Mouse (Mus musculus): ENCODE results near the gene Fgf8. TPM values are rescaled to one million over a fixed set of nuclear protein-coding genes. Genes with fewer than 3 reads are reported as not detected.

Gene Fgf8
- total RNA-seq, 1 experiment from 2014 or later = not detected

- peak; percentile 61 for ATAC-seq (replicated peaks; ENCODE audit: low read depth, poor library complexity, severe bottlenecking)
Observed at GRCm38 (mm10) chr19:45749243-45750043, 6.7 kb upstream of the Fgf8 start, which contains the start of gene Npm3. TSS of gene Npm3 (minus strand) at chr19:45749591.

- ATAC-seq (replicated peaks; ENCODE audit: low read depth, poor library complexity, severe bottlenecking) = 0 out of 2 replicates have a peak, but pooled peaks have one; percentile 11
Observed at GRCm38 (mm10) chr19:45748691-45749242, 6.1 kb upstream of the Fgf8 start.

GRCm38 (mm10) chr19:45748206-45748605, 5.5 kb upstream of the Fgf8 start:
- no peak for ATAC-seq (replicated peaks; ENCODE audit: low read depth, poor library complexity, severe bottlenecking)

- ATAC-seq (replicated peaks; ENCODE audit: low read depth, poor library complexity, severe bottlenecking) = peak; percentile 62
Observed at GRCm38 (mm10) chr19:45747028-45747867, 4.5 kb upstream of the Fgf8 start.

DNA sequence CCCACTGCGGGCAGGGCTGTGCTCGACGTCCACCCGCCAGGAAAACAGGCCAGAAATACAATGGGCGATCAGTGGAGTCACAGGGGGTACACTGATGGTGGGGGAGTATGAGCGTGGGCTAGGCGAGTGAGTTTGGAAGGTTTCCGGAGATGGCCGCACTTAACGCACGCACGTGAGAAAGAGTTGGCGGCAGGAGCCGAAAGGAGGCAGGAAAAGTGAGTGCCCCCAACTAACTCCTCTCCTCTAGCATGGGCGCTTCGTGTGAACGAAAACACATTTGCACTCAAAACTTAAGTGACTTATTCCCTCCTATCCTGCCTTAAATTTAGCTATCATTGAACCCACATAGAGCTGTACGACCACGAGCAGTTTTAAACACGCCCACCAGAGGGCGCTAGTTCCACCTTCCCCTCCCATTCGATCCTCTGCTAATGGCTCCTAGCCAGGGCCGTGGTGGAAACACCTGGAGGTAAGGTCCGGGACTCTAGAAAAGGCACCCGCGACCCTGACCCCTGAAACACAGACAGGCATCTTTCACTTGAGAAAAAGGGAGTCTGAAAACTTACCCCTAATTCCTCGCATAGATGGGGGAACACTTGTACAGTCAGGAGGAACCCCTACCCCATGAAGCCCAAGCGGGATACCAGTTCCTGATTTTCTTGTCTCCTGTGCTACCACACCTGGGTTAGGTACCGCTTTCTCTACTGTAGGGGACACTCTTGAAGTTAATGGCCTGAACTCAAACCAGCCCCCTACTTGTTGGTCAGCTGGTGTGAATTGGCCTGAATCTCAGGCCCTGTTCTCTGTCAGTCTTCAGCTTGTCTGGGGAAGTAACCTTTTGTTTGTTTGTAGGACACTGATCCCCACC, 3.7 kb upstream of the Fgf8 start:
- ATAC-seq (replicated peaks; ENCODE audit: low read depth, poor library complexity, severe bottlenecking) = peak; percentile 42

GRCm38 (mm10) chr19:45745344-45746152, 2.8 kb upstream of the Fgf8 start:
- ATAC-seq (replicated peaks; ENCODE audit: low read depth, poor library complexity, severe bottlenecking) = no peak

- ATAC-seq (replicated peaks; ENCODE audit: low read depth, poor library complexity, severe bottlenecking) = no peak
Observed at GRCm38 (mm10) chr19:45743619-45744018, 904 bp upstream of the Fgf8 start.

GRCm38 (mm10) chr19:45742984-45743575, 365 bp upstream of the Fgf8 start:
- no peak for ATAC-seq (replicated peaks; ENCODE audit: low read depth, poor library complexity, severe bottlenecking)

DNA sequence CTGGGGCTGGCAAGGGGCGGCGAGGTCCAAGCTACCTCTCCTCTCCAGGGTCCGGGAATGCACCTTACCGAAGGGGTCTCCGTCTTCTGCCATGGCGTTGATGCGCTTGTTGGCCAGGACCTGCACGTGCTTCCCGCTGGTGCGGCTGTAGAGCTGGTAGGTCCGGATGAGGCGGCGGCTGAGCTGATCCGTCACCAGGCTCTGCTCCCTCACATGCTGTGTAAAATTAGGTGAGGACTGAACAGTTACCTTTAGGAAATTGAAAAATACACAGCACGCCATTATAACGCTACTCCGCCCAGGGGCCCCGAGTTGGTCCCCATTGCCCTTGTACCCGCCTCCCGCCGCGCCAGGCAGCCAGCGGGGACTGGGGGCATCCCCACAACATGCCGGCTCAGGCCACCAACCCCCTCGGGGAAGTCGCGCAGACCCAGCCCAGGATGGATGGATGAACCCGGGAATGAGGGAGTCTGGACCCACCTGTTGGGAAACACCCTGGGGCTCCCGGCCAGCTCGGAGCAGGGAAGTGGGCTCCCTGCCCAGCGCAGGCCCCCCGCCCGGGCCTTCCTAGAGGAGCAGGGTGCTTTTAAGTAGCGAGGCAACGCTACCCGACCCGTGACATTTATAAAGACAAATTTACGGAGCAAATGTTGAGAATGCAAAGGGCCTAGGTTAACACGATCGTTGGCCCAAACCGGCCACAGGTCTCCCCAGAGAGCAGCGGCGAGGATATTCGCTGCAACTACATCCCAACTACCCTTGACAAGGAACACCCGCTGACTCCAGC, 1.1 kb downstream of the Fgf8 start:
- no peak for ATAC-seq (replicated peaks; ENCODE audit: low read depth, poor library complexity, severe bottlenecking)

- no peak for ATAC-seq (replicated peaks; ENCODE audit: low read depth, poor library complexity, severe bottlenecking)
Observed at GRCm38 (mm10) chr19:45740817-45741216, 1.9 kb downstream of the Fgf8 start.

- no peak for ATAC-seq (replicated peaks; ENCODE audit: low read depth, poor library complexity, severe bottlenecking)
Observed at GRCm38 (mm10) chr19:45740233-45740632, 2.5 kb downstream of the Fgf8 start.

- no peak for ATAC-seq (replicated peaks; ENCODE audit: low read depth, poor library complexity, severe bottlenecking)
Observed at GRCm38 (mm10) chr19:45738521-45738920, 4.2 kb downstream of the Fgf8 start.

DNA sequence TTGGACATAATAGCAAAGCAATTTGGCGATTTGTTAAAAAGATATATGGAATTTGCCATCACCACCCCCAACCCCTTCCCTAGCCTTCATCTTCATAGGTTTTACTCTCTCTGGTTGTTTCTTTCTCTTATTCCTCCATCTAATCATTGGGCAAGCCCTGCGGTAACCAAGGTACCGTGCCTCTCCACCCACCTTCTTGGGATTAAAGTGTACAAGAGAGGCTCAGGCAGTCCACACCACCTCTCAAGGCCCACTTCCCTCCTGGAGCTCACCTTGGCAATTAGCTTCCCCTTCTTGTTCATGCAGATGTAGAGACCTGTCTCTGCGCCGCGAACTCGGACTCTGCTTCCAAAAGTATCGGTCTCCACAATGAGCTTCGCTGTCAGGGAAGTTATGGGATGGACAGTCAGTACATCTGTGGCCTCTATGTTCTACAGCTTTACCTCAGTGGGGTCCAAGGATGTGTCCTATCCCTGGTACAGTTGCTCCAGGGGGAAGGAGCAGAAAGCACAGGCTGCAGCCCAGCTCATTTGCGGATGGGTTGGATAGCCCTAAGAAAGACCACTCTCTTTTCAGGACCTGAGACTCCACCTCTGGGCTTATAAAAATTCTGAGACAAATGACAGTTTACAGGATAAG, 4.8 kb downstream of the Fgf8 start:
- ATAC-seq (replicated peaks; ENCODE audit: low read depth, poor library complexity, severe bottlenecking) = no peak

DNA sequence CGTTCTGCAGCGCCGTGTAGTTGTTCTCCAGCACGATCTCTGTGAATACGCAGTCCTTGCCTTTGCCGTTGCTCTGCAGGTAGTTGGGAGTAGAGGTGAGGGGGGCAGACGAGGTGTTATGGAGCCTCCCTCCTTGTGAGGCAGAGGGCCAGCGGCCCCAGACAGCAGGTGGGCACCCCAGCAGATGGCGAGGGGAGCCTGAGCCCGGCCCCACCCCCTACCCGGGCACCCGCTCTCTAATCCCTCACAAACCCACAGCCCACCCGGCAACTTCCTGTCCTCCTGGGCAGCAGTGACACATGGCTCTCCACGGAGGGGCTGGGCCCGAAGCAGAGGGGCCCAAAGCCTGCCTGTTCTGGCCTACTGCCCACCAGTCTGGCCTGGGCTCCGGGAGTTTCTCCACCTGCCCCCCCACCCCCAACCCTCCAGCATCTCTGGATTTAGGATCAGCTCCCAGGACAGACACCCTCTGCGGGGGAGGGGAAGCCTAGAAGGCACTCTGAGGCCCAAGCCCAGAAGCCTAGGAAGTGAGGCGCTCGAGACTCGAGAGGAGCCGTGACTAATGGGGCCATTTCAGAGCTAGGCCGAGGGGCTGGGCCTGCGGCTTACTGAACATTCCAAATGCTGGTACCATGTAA, 5.4 kb downstream of the Fgf8 start:
- 0 out of 2 replicates have a peak, but pooled peaks have one; percentile 27 for ATAC-seq (replicated peaks; ENCODE audit: low read depth, poor library complexity, severe bottlenecking)

DNA sequence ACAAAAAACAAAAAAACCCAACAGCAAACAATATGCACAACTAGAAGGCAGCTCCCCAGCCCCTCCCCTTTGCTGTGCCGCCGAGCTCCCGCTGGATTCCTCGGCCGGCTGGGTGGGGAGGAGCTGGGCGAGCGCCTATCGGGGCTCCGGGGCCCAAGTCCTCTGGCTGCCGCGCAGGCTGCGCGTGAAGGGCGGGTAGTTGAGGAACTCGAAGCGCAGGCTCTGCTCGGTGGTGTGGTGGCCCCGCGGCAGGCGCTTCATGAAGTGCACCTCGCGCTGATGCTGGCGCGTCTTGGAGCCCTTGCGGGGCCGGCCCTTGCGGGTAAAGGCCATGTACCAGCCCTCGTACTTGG, 5.9 kb downstream of the Fgf8 start:
- ATAC-seq (replicated peaks; ENCODE audit: low read depth, poor library complexity, severe bottlenecking) = peak; percentile 77

- ATAC-seq (replicated peaks; ENCODE audit: low read depth, poor library complexity, severe bottlenecking) = no peak
Observed at GRCm38 (mm10) chr19:45736241-45736640, 6.5 kb downstream of the Fgf8 start.

DNA sequence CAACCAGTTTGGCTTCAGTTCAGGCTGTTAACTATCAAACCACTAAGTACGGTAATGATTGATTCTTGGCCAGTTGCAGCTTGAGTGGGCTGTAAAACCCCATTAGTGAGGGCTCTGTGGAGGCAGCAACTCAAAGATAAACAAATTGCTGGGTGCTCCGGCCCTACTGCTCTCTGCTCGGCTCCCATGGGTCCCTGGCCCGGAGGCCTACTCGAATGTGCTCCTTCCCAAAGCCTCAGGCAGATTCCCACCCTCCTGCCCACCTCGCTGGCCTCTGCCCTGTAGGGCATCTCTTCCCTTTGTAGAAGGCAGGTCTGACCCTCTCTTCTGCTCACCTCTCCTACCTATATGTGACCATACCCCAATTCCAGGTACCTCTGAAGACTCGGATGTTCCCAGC, 8.0 kb downstream of the Fgf8 start:
- ATAC-seq (replicated peaks; ENCODE audit: low read depth, poor library complexity, severe bottlenecking) = no peak

Measured in common myeloid progenitor, adult 5-6 weeks (primary cell).